Mouse (Mus musculus) embryonic fibroblast, embryonic 13.5 days (primary cell): Measurements from ENCODE around the gene Col25a1. TPM values are rescaled to one million over a fixed set of nuclear protein-coding genes. Genes with fewer than 3 reads are reported as not detected.

Experiments used
- H3K27ac ChIP-seq: 2 replicates; pipeline ENCODE4 v1.5.1; 2012; ENCODE audit warnings: low read length, control low read depth, inconsistent platforms; ENCODE audit not compliant: insufficient read depth
- H3K4me1 ChIP-seq: 2 replicates; pipeline ENCODE4 v1.6.1; 2011; ENCODE audit warnings: low read length; ENCODE audit not compliant: control insufficient read depth, insufficient read depth
- H3K4me3 ChIP-seq: 2 replicates; pipeline ENCODE4 v1.5.1; 2011; ENCODE audit warnings: mild to moderate bottlenecking, control low read depth, low read length; ENCODE audit not compliant: insufficient read depth
- CTCF ChIP-seq: IDR thresholded peaks from 2 replicates; pipeline ENCODE4 v1.5.1; 2011; ENCODE audit warnings: mild to moderate bottlenecking, control low read depth, low read length, moderate library complexity, borderline replicate concordance; ENCODE audit not compliant: insufficient read depth
- POLR2A ChIP-seq: IDR thresholded peaks from 2 replicates; pipeline ENCODE4 v1.6.1; 2011; ENCODE audit warnings: low read depth, mild to moderate bottlenecking, control low read depth, low read length, moderate library complexity
- polyA plus RNA-seq: library from polyadenylated mRNA; stranded (reverse); fragments of >200 nt; gene quantifications from 2 replicates; pipeline ENCODE4 v1.2.4, GENCODE M21; 2011; ENCODE audit warnings: low read depth; ENCODE audit not compliant: missing spikeins, insufficient read length

Col25a1 gene
- polyA plus RNA-seq, 1 experiment: 5.0 TPM

- Histone ChIP-seq H3K27ac (no peak overlapping the region), H3K4me3 (no peak overlapping the region), H3K4me1 (no peaks in the 10 kb centered on the region)
- TF ChIP-seq CTCF (no peak), POLR2A (no peak)
Observed at GRCm38 (mm10) chr3:130524367-130525137, 393.3 kb downstream of the Col25a1 start.

- Histone ChIP-seq H3K4me3 (no peak overlapping the region), H3K4me1 (no peaks in the 10 kb centered on the region), H3K27ac (no peak overlapping the region)
- TF ChIP-seq CTCF (no peak), POLR2A (no peak)
Observed at GRCm38 (mm10) chr3:130535021-130535420, 403.7 kb downstream of the Col25a1 start.

GRCm38 (mm10) chr3:130541541-130541940, 410.2 kb downstream of the Col25a1 start:
- TF ChIP-seq CTCF (no peak), POLR2A (no peak)
- Histone ChIP-seq H3K4me3 (no peak overlapping the region), H3K27ac (no peak overlapping the region), H3K4me1 (no peaks in the 10 kb centered on the region)

- Histone ChIP-seq H3K4me1 (no peaks in the 10 kb centered on the region), H3K27ac (no peak overlapping the region), H3K4me3 (no peak overlapping the region)
- TF ChIP-seq POLR2A (no peak), CTCF (no peak)
Observed at GRCm38 (mm10) chr3:130545995-130546394, 414.7 kb downstream of the Col25a1 start.

GRCm38 (mm10) chr3:130549066-130549465, 417.8 kb downstream of the Col25a1 start:
- Histone ChIP-seq H3K27ac (no peak overlapping the region), H3K4me1 (no peaks in the 10 kb centered on the region), H3K4me3 (no peak overlapping the region)
- TF ChIP-seq POLR2A: no peak
- no peak for TF ChIP-seq CTCF

- H3K27ac ChIP-seq: no peak overlapping the region
- TF ChIP-seq CTCF: no peak
- H3K4me3 ChIP-seq: no peak overlapping the region
- no peaks in the 10 kb centered on the region for H3K4me1 ChIP-seq
Observed at GRCm38 (mm10) chr3:130556263-130556662, 425.0 kb downstream of the Col25a1 start.

- no peak for TF ChIP-seq CTCF
- TF ChIP-seq POLR2A: no peak
- Histone ChIP-seq H3K27ac (no peak overlapping the region), H3K4me1 (no peaks in the 10 kb centered on the region), H3K4me3 (no peak overlapping the region)
Observed at GRCm38 (mm10) chr3:130565586-130565985, 434.3 kb downstream of the Col25a1 start.

- TF ChIP-seq CTCF: no peak
- Histone ChIP-seq H3K4me1 (no peaks in the 10 kb centered on the region), H3K4me3 (no peak overlapping the region), H3K27ac (no peak overlapping the region)
Observed at GRCm38 (mm10) chr3:130568331-130569095, 437.2 kb downstream of the Col25a1 start.

- Histone ChIP-seq H3K27ac (no peak overlapping the region), H3K4me1 (no peaks in the 10 kb centered on the region), H3K4me3 (no peak overlapping the region)
- TF ChIP-seq CTCF: no peak
- no peak for TF ChIP-seq POLR2A
Observed at GRCm38 (mm10) chr3:130573243-130573642, 441.9 kb downstream of the Col25a1 start.

- Histone ChIP-seq H3K27ac (no peak overlapping the region), H3K4me3 (no peak overlapping the region), H3K4me1 (no peaks in the 10 kb centered on the region)
- TF ChIP-seq CTCF (no peak), POLR2A (no peak)
Observed at GRCm38 (mm10) chr3:130574652-130575051, 443.4 kb downstream of the Col25a1 start.
